Comparison of ENCODE assay signal across 14 mouse cellular contexts in genomic region chr6:31169343-31169742, GRCm38 (mm10).
DNase-seq lines count a peak whose midpoint lies in the region; ATAC-seq and TF ChIP-seq lines count a peak whose summit lies in the region.
"Had no signal": no experiment of that assay in that cellular context is flagged by ENCODE, and none has a peak within 500 bp of the region (broad histone marks: within the 10 kb centered on the region; RNA-seq: fewer than 3 reads in every experiment).

No protein-coding gene starts in this region.

- no peak overlapping the region for H3K4me3 ChIP-seq in forebrain, postnatal 0 days (ENCODE audit: low read depth, low read length)
- no peak overlapping the region for H3K4me3 ChIP-seq in forebrain, embryonic 16.5 days (replicated peaks; ENCODE audit: low read length)
- H3K4me3 ChIP-seq in limb, embryonic 10.5 days: no peak overlapping the region
- no peak overlapping the region for H3K4me3 ChIP-seq in midbrain, embryonic 11.5 days (ENCODE audit: low read depth, low read length)
- H3K4me3 ChIP-seq: embryonic facial prominence, embryonic 15.5 days; heart, embryonic 10.5 days; layer of hippocampus, adult 2 months had no signal

- WGBS in forebrain, postnatal 0 days: 75% methylated on average over 9 of the region's 9 CpGs
- 89% methylated on average over 9 of the region's 9 CpGs for WGBS in forebrain, embryonic 16.5 days
- 88% methylated on average over 9 of the region's 9 CpGs for WGBS in limb, embryonic 10.5 days
- WGBS in midbrain, embryonic 11.5 days: 91% methylated on average over 9 of the region's 9 CpGs

- no peak for TF ChIP-seq CTCF in forebrain, postnatal 0 days (IDR thresholded peaks at IDR 0.05; ENCODE audit: low read depth)

- H3K9ac ChIP-seq in forebrain, postnatal 0 days: no peak overlapping the region
- no peak overlapping the region for H3K9ac ChIP-seq in forebrain, embryonic 16.5 days (replicated peaks; ENCODE audit: low read depth, low read length)
- H3K9ac ChIP-seq in midbrain, embryonic 11.5 days (ENCODE audit: low read length): no peak overlapping the region
- H3K9ac ChIP-seq: embryonic facial prominence, embryonic 15.5 days; hindbrain, embryonic 14.5 days had no signal

- no peaks in the 10 kb centered on the region for H3K36me3 ChIP-seq in forebrain, postnatal 0 days (ENCODE audit: insufficient read depth)
- no peaks in the 10 kb centered on the region for H3K36me3 ChIP-seq in forebrain, embryonic 16.5 days (ENCODE audit: control insufficient read depth, insufficient read depth)
- H3K36me3 ChIP-seq in limb, embryonic 10.5 days: no peaks in the 10 kb centered on the region
- no peaks in the 10 kb centered on the region for H3K36me3 ChIP-seq in midbrain, embryonic 11.5 days (ENCODE audit: control insufficient read depth, insufficient read depth, low read length)
- H3K36me3 ChIP-seq: embryonic facial prominence, embryonic 15.5 days had no signal

- 0 out of 2 replicates have a peak overlapping the region, but pooled peaks have one; percentile 4 for H3K27ac ChIP-seq in forebrain, postnatal 0 days (ENCODE audit: low read depth, low read length)
- H3K27ac ChIP-seq in forebrain, embryonic 16.5 days (ENCODE audit: low read length): no peak overlapping the region
- no peak overlapping the region for H3K27ac ChIP-seq in limb, embryonic 10.5 days
- H3K27ac ChIP-seq in midbrain, embryonic 11.5 days (ENCODE audit: low read depth, low read length): no peak overlapping the region
- H3K27ac ChIP-seq: embryonic facial prominence, embryonic 15.5 days; heart, embryonic 10.5 days; hindbrain, embryonic 14.5 days had no signal

- H3K27me3 ChIP-seq in forebrain, postnatal 0 days (ENCODE audit: insufficient read depth, low read length): 0 out of 2 replicates have a peak, but pooled peaks cover 3% of the 10 kb centered on the region
- H3K27me3 ChIP-seq in forebrain, embryonic 16.5 days (replicated peaks; ENCODE audit: control insufficient read depth, insufficient read depth, low read length): no peaks in the 10 kb centered on the region
- no peaks in the 10 kb centered on the region for H3K27me3 ChIP-seq in limb, embryonic 10.5 days (ENCODE audit: low read depth, poor library complexity, severe bottlenecking)
- H3K27me3 ChIP-seq in midbrain, embryonic 11.5 days (ENCODE audit: control insufficient read depth, insufficient read depth, low read length): no peaks in the 10 kb centered on the region
- H3K27me3 ChIP-seq: embryonic facial prominence, embryonic 15.5 days had no signal

- ATAC-seq in forebrain, postnatal 0 days: no peak
- no peak for ATAC-seq in forebrain, embryonic 16.5 days
- ATAC-seq in activated CD4-positive, CD25-positive, alpha-beta regulatory T cell, adult 4 months: peak; percentile 83
- ATAC-seq in midbrain, embryonic 11.5 days (ENCODE audit: low FRiP score): no peak

- H3K9me3 ChIP-seq in forebrain, postnatal 0 days (ENCODE audit: low read length): no peaks in the 10 kb centered on the region
- H3K9me3 ChIP-seq in forebrain, embryonic 16.5 days (ENCODE audit: control insufficient read depth, low read length): no peaks in the 10 kb centered on the region
- H3K9me3 ChIP-seq in limb, embryonic 10.5 days (replicated peaks): no peaks in the 10 kb centered on the region
- no peaks in the 10 kb centered on the region for H3K9me3 ChIP-seq in midbrain, embryonic 11.5 days (ENCODE audit: control insufficient read depth, low read length)
- H3K9me3 ChIP-seq: embryonic facial prominence, embryonic 15.5 days; heart, embryonic 10.5 days had no signal

- H3K4me1 ChIP-seq in forebrain, postnatal 0 days (ENCODE audit: insufficient read depth): 0 out of 2 replicates have a peak, but pooled peaks cover 11% of the 10 kb centered on the region
- peaks cover 30% of the 10 kb centered on the region for H3K4me1 ChIP-seq in forebrain, embryonic 16.5 days (replicated peaks; ENCODE audit: control insufficient read depth, insufficient read depth, low read length)
- H3K4me1 ChIP-seq in limb, embryonic 10.5 days: peaks cover 2% of the 10 kb centered on the region; the same call in 1 of the 2 replicates
- H3K4me1 ChIP-seq in midbrain, embryonic 11.5 days (ENCODE audit: control insufficient read depth, insufficient read depth, low read length): no peaks in the 10 kb centered on the region
- H3K4me1 ChIP-seq: embryonic facial prominence, embryonic 15.5 days had no signal

- no peak overlapping the region for H3K4me2 ChIP-seq in forebrain, postnatal 0 days (ENCODE audit: low read depth)
- no peak overlapping the region for H3K4me2 ChIP-seq in forebrain, embryonic 16.5 days (ENCODE audit: low read length)
- no peak overlapping the region for H3K4me2 ChIP-seq in midbrain, embryonic 11.5 days
- H3K4me2 ChIP-seq: embryonic facial prominence, embryonic 15.5 days; hindbrain, embryonic 14.5 days had no signal

- DNase-seq in forebrain, postnatal 0 days: no peak
- peak; percentile 54 for DNase-seq in liver
- peak; percentile 20 to 38 for DNase-seq in monocyte, adult 2 months (ENCODE audit: low read depth in 1 of 2, low spot score in 2 of 2)
- DNase-seq in limb, embryonic 10.5 days (ENCODE audit: low spot score): no peak
- no peak for DNase-seq in lung, postnatal 10 days
- DNase-seq in midbrain, embryonic 11.5 days (ENCODE audit: low spot score, missing footprints): no peak
- DNase-seq: cerebellum, postnatal 14 days; lung, adult 2 months had no signal

Comparison
In these comparisons a context has a peak if more than half of its experiments do, and no peak if none do; other contexts are left out.
1. DNase-seq: peak in liver (single experiment) and monocyte, adult 2 months (2 of 2); none in forebrain, postnatal 0 days (single experiment), limb, embryonic 10.5 days (single experiment), lung, postnatal 10 days (single experiment) and midbrain, embryonic 11.5 days (single experiment).